Mouse (Mus musculus) neural tube, embryonic 15.5 days (tissue): ENCODE results near the gene Tmem179b. TPM values are rescaled to one million over a fixed set of nuclear protein-coding genes. Genes with fewer than 3 reads are reported as not detected.
"Not testable (repeated sequence)": the region's sequence is repeated elsewhere in the genome, so short reads cannot be mapped to it uniquely, and the experiment has no call there.

Source experiments
- ATAC-seq: fragments of 200-750 bp; cut with Nextera tagmentation; 2 replicates; pipeline ENCODE4 v1.8.0; 2017; ENCODE audit warnings: mild to moderate bottlenecking, moderate TSS enrichment, moderate library complexity; ENCODE audit not compliant: low FRiP score
- H3K27ac ChIP-seq: fragments of 300-500 bp; sonication (generic); replicated peaks from 2 replicates; pipeline ENCODE4 v1.5.1; 2015; ENCODE audit warnings: mild to moderate bottlenecking, inconsistent platforms
- H3K27me3 ChIP-seq: fragments of 300-500 bp; sonication (generic); replicated peaks from 2 replicates; pipeline ENCODE4 v1.6.1; 2015; ENCODE audit warnings: inconsistent platforms
- H3K36me3 ChIP-seq: fragments of 300-500 bp; sonication (generic); 2 replicates; pipeline ENCODE4 v1.6.1; 2015; ENCODE audit warnings: inconsistent platforms
- H3K4me1 ChIP-seq: fragments of 300-500 bp; sonication (generic); 2 replicates; pipeline ENCODE4 v1.6.1; 2015; ENCODE audit warnings: inconsistent platforms
- H3K4me2 ChIP-seq: fragments of 300-500 bp; sonication (generic); 2 replicates; pipeline ENCODE4 v1.6.1; 2015; ENCODE audit warnings: inconsistent platforms, mild to moderate bottlenecking, moderate library complexity
- H3K4me3 ChIP-seq: fragments of 300-500 bp; sonication (generic); replicated peaks from 2 replicates; pipeline ENCODE4 v1.5.1; 2015; ENCODE audit warnings: mild to moderate bottlenecking, inconsistent platforms
- H3K9ac ChIP-seq: fragments of 300-500 bp; sonication (generic); replicated peaks from 2 replicates; pipeline ENCODE4 v1.6.1; 2015; ENCODE audit warnings: mild to moderate bottlenecking, inconsistent platforms
- H3K9me3 ChIP-seq: fragments of 300-500 bp; sonication (generic); replicated peaks from 2 replicates; pipeline ENCODE4 v1.6.1; 2016; ENCODE audit warnings: inconsistent platforms
- WGBS: fragments of 180-500 bp; shearing (Covaris S2); methylation state at CpG from one replicate; pipeline ENCODE4 v1.1.7; 2015; ENCODE audit warnings: mixed read lengths; 5-methylcytosine and 5-hydroxymethylcytosine counted together
- polyA plus RNA-seq: library from polyadenylated mRNA; unstranded; fragments of >200 nt; fragmentation: Nextera tagmentation; extraction: Ambion mirVana; gene quantifications from 2 replicates; pipeline ENCODE4 v1.2.1, GENCODE M21; 2015

The Tmem179b gene
- polyA plus RNA-seq, 1 experiment from 2014 or later, result 28.2 TPM

DNA sequence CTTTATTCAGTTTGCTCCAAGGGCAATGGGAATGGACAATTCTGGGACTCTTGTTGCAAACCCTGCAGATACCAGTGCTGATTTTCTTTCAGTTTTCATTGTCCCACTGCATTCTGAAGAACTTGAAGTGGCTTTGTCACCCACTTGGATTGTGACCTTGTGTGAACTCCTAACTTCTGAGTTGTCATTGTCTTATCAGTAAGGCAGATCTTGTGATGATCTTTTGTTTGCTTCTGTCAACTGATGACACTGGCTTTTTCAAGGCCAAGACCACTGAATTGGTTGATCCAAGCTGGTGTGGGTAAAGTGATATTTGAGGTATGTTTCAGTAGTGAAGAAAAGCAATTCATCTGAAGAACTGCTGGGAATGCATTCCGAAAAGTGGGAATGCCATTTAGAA is 28.9 kb downstream of the Tmem179b start:
- Histone ChIP-seq H3K9me3 (no peaks in the 10 kb centered on the region), H3K36me3 (peaks cover 66% of the 10 kb centered on the region), H3K4me2 (no peak overlapping the region), H3K4me1 (peaks cover 26% of the 10 kb centered on the region), H3K27me3 (no peaks in the 10 kb centered on the region), H3K9ac (no peak overlapping the region), H3K27ac (no peak overlapping the region), H3K4me3 (no peak overlapping the region)
- WGBS, result 95% methylated on average over 1 of the region's 1 CpGs
- ATAC-seq, result no peak

DNA sequence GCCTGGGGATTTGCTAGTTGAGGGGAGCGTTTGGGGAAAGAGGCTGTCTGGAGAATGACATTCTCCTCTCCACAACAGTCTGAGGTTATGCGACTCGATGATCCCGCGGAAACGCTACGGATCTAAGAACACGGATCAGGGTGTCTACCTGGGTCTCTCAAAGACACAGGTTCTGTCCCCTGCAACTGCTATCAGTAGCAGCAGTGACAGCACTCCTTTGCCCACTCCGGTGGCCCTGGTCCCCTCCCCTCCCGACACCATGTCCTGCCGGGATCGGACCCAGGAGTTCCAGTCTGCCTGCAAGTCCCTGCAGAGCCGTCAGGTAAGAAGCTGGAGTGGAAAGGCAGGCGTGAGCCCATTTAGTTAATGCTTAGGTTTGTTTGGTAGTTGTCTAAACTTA is 32.1 kb downstream of the Tmem179b start:
- H3K27me3 ChIP-seq, result no peaks in the 10 kb centered on the region
- H3K9ac ChIP-seq, result peak overlapping the region; percentile 66
- WGBS, result 21% methylated on average over 14 of the region's 14 CpGs
- ATAC-seq, result no peak
- H3K4me2 ChIP-seq, result peak overlapping the region; percentile 96
- H3K36me3 ChIP-seq, result peaks cover 56% of the 10 kb centered on the region
- peak overlapping the region; percentile 97 for H3K27ac ChIP-seq
- no peaks in the 10 kb centered on the region for H3K9me3 ChIP-seq
- peaks cover 32% of the 10 kb centered on the region for H3K4me1 ChIP-seq
- peak overlapping the region; percentile 74 for H3K4me3 ChIP-seq

- Histone ChIP-seq H3K9me3 (no peaks in the 10 kb centered on the region), H3K4me2 (peak within 1 kb of the TSS; percentile 96), H3K4me1 (peaks cover 40% of the 10 kb centered on the region), H3K27me3 (no peaks in the 10 kb centered on the region), H3K27ac (peak within 1 kb of the TSS; percentile 97), H3K9ac (peak within 1 kb of the TSS; percentile 66), H3K36me3 (peaks cover 48% of the 10 kb centered on the region), H3K4me3 (peak within 1 kb of the TSS; percentile 74)
- under 1% methylated on average over 36 of the region's 36 CpGs for WGBS
- peak; percentile 97 for ATAC-seq
Observed at GRCm38 (mm10) chr19:8741243-8741869, 32.9 kb downstream of the Tmem179b start, which contains the start of gene Stx5a. TSS of gene Stx5a (plus strand) at chr19:8741413.

GRCm38 (mm10) chr19:8740603-8741002 is 33.7 kb downstream of the Tmem179b start, which contains the start of gene 1700092M07Rik:
TSS of gene 1700092M07Rik (plus strand) at chr19:8740718.
- H3K4me3 ChIP-seq, result peak within 1 kb of the TSS; percentile 74
- peak within 1 kb of the TSS; percentile 97 for H3K27ac ChIP-seq
- no peaks in the 10 kb centered on the region for H3K27me3 ChIP-seq
- peak within 1 kb of the TSS; percentile 96 for H3K4me2 ChIP-seq
- WGBS, result 68% methylated on average over 14 of the region's 14 CpGs
- ATAC-seq, result no peak; the same call in 1 of the 2 replicates
- H3K4me1 ChIP-seq, result peaks cover 44% of the 10 kb centered on the region
- H3K9me3 ChIP-seq, result no peaks in the 10 kb centered on the region
- H3K9ac ChIP-seq, result peak within 1 kb of the TSS; percentile 66
- peaks cover 41% of the 10 kb centered on the region for H3K36me3 ChIP-seq

GRCm38 (mm10) chr19:8739646-8740045 is 34.6 kb downstream of the Tmem179b start:
- H3K4me1 ChIP-seq, result peaks cover 50% of the 10 kb centered on the region
- H3K4me2 ChIP-seq, result no peak overlapping the region
- no peak for ATAC-seq
- no peak overlapping the region for H3K27ac ChIP-seq
- no peak overlapping the region for H3K9ac ChIP-seq
- peaks cover 33% of the 10 kb centered on the region for H3K36me3 ChIP-seq
- no peaks in the 10 kb centered on the region for H3K9me3 ChIP-seq
- no peaks in the 10 kb centered on the region for H3K27me3 ChIP-seq
- WGBS, result 91% methylated on average over 6 of the region's 6 CpGs
- H3K4me3 ChIP-seq, result no peak overlapping the region

GRCm38 (mm10) chr19:8738911-8739310 is 35.4 kb downstream of the Tmem179b start:
- Histone ChIP-seq H3K4me2 (no peak overlapping the region), H3K9ac (no peak overlapping the region), H3K9me3 (no peaks in the 10 kb centered on the region), H3K27ac (no peak overlapping the region), H3K4me1 (peaks cover 50% of the 10 kb centered on the region), H3K4me3 (no peak overlapping the region), H3K27me3 (no peaks in the 10 kb centered on the region), H3K36me3 (peaks cover 30% of the 10 kb centered on the region)
- ATAC-seq, result no peak
- 94% methylated on average over 7 of the region's 7 CpGs for WGBS

- no peaks in the 10 kb centered on the region for H3K9me3 ChIP-seq
- H3K9ac ChIP-seq, result peak overlapping the region; percentile 85
- H3K27ac ChIP-seq, result peak overlapping the region; percentile 86
- H3K4me2 ChIP-seq, result peak overlapping the region; percentile 84
- no peaks in the 10 kb centered on the region for H3K27me3 ChIP-seq
- 2% methylated on average over 11 of the region's 11 CpGs for WGBS
- 0 out of 2 replicates have a peak, but pooled peaks have one; percentile 30 for ATAC-seq
- H3K36me3 ChIP-seq, result peaks cover 23% of the 10 kb centered on the region
- H3K4me3 ChIP-seq, result peak overlapping the region; percentile 77
- H3K4me1 ChIP-seq, result peaks cover 31% of the 10 kb centered on the region
Observed at GRCm38 (mm10) chr19:8736160-8736467, 38.2 kb downstream of the Tmem179b start.

GRCm38 (mm10) chr19:8735389-8736159 is 38.7 kb downstream of the Tmem179b start, which contains the start of gene Wdr74:
TSS of gene Wdr74 (plus strand) at chr19:8735827.
- Histone ChIP-seq H3K9me3 (no peaks in the 10 kb centered on the region), H3K4me2 (peak within 1 kb of the TSS; percentile 84), H3K9ac (peak within 1 kb of the TSS; percentile 85), H3K4me1 (peaks cover 26% of the 10 kb centered on the region), H3K4me3 (peak within 1 kb of the TSS; percentile 77), H3K27ac (peak within 1 kb of the TSS; percentile 86), H3K27me3 (no peaks in the 10 kb centered on the region), H3K36me3 (peaks cover 23% of the 10 kb centered on the region)
- WGBS, result under 1% methylated on average over 32 of the region's 32 CpGs
- peak; percentile 94 for ATAC-seq

GRCm38 (mm10) chr19:8734334-8734733 is 39.9 kb downstream of the Tmem179b start:
- Histone ChIP-seq H3K4me2 (no peak overlapping the region), H3K36me3 (peaks cover 13% of the 10 kb centered on the region), H3K27me3 (no peaks in the 10 kb centered on the region), H3K9me3 (no peaks in the 10 kb centered on the region), H3K9ac (no peak overlapping the region), H3K4me3 (no peak overlapping the region), H3K4me1 (peaks cover 20% of the 10 kb centered on the region), H3K27ac (no peak overlapping the region)
- no peak for ATAC-seq
- 78% methylated on average over 3 of the region's 3 CpGs for WGBS

GRCm38 (mm10) chr19:8728335-8729099 is 45.8 kb downstream of the Tmem179b start:
- ATAC-seq, H3K27me3 ChIP-seq, H3K9ac ChIP-seq, H3K27ac ChIP-seq, H3K9me3 ChIP-seq, H3K4me2 ChIP-seq, H3K4me3 ChIP-seq: not testable (repeated sequence)
- WGBS, result 54% methylated on average over 3 of the region's 3 CpGs
- Histone ChIP-seq H3K36me3 (peaks cover 26% of the 10 kb centered on the region), H3K4me1 (peaks cover 20% of the 10 kb centered on the region)

- H3K4me3 ChIP-seq, result no peak overlapping the region
- H3K4me2 ChIP-seq, result no peak overlapping the region
- no peak overlapping the region for H3K27ac ChIP-seq
- peaks cover 20% of the 10 kb centered on the region for H3K4me1 ChIP-seq
- no peaks in the 10 kb centered on the region for H3K27me3 ChIP-seq
- H3K36me3 ChIP-seq, result peaks cover 26% of the 10 kb centered on the region
- no peak overlapping the region for H3K9ac ChIP-seq
- no peaks in the 10 kb centered on the region for H3K9me3 ChIP-seq
- ATAC-seq, result no peak
- WGBS, result 28% methylated on average over 5 of the region's 5 CpGs
Observed at GRCm38 (mm10) chr19:8727495-8728114, 46.7 kb downstream of the Tmem179b start.
